Mouse (Mus musculus) heart, postnatal 25 days (tissue): ENCODE measurements around the gene Socs2. TPM values are rescaled to one million over a fixed set of nuclear protein-coding genes. Genes with fewer than 3 reads are reported as not detected.
A peak's percentile ranks its signal among the peaks of the same experiment; 100 is the strongest.

Experiments used
- DNase-seq: peaks from one replicate; pipeline ENCODE4 v3.0.0; 2022; ENCODE audit warnings: low spot score
- intact Hi-C: fragments of 180-260 bp; cut with DNase I; formaldehyde crosslinking; loops from one replicate; pipeline ENCODE4 v1.15.1; 2025
- total RNA-seq, 2 experiments: library from RNA; stranded (reverse); gene quantifications; 2 replicates each; pipeline ENCODE4 v1.2.3; 2021

The Socs2 gene
- total RNA-seq, 2 experiments from 2014 or later = 46.3 to 59.1 TPM

DNA sequence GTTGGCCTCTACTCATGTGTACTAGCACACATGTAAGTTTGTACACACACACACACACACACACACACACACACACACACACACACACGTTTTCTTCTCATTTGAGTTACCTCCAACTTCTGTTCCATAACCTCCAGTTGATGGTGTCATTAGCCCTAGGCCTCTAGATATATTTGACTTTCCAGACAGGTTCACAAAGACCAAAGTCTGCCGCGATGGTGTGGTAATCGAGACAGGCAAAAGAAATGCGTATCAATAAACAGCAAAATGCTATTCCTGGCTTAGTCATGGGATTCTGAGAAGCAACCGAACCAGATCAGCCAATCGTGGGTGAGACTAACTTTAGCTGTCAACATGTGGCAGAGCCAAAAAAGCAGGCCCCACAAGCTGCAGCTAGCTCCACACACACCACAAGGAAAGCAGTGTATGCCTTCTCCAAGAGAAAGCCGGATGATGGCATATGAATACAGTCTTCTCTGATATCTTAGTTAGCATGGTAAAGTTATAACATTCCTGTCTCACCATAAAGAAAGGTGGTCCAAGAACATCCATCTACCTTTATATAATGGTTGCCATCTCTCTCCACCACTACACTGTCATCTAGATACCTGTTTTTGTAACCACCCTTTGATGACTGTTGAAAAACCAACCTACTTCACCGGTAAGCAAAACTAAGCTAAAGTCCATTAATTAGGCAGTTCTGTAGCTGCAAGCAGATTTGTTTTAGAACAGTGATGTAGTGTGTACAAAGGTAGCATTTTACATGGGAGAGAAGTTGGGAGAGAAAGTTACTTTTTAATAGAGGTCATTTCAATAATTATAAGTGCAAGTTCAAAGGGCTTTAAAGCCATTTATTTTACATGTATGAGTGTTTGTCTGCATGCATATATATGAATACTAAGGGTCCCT lies 9.5 kb upstream of the Socs2 start:
- DNase-seq = no peak
- intact Hi-C loops = no loop called here

DNA sequence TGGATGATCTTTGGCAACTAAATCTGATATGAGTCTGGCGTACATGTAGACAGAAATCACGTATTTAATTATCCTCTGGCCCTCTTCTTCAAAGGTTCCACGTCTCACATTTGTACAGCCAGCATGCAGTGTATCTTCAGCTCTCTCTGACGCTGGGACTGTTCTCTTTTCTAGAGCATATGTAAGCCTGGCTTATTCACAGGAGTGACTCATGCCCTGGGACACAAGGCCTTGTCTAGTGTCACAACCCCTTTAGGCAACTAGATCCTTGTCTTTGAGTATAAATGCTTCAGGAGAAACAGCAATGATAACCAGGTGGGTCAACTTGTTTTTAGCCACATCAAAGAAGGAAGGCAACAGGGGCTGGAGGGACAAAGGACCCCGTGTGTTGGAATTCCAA lies 5.7 kb upstream of the Socs2 start:
- no peak for DNase-seq
- intact Hi-C loops = no loop called here

- no peak for DNase-seq
- intact Hi-C loops = no loop called here
These were observed 3.3 kb upstream of the Socs2 start for GRCm38 (mm10) chr10:95420284-95420683.

DNA sequence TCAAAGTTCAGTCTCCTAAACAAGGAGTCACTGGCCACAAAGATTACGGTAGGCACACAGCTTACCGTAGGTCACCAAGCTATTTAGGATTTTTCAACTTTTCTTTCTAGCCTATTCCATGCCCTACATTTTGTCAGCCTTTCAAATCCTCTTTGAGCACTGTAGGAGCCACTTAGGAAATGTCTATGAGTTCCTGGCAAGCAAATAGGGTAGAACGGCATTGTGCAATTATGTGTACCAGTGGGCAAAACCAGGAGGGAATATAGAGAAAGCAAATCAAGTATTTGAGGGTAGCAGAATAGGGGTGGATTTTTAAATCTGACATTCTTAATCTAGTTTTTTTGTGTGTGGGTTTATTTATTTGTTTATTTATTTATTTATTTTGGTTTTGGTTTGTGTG lies 2.7 kb upstream of the Socs2 start:
- DNase-seq = no peak
- intact Hi-C loops = loop anchor here (5.0 kb wide), 1 partner anchor 202 kb away; no protein-coding TSS in a partner anchor

DNA sequence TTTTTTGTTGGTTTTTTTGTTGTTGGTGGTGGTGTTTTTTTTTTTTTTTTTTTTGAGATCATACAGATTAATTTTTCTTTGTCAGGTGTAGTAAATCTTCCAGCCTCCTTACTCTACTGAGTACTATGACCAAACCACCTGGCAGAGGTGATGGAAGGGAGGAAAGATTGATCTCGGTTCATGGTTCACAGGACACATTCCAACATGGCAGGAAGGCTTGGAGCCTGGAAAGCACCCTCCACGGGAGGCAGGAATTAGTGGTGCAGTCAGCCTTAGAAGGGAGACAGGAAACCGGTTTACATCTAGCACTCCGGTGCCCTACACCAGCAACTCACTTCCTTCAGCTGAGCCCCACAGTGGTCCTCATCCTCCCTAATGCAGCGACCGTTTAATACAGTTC lies 1.7 kb upstream of the Socs2 start:
- intact Hi-C loops = loop anchor here (1.0 to 5.0 kb wide), 4 partner anchors 58 to 426 kb away; no protein-coding TSS in a partner anchor
- DNase-seq = no peak

DNA sequence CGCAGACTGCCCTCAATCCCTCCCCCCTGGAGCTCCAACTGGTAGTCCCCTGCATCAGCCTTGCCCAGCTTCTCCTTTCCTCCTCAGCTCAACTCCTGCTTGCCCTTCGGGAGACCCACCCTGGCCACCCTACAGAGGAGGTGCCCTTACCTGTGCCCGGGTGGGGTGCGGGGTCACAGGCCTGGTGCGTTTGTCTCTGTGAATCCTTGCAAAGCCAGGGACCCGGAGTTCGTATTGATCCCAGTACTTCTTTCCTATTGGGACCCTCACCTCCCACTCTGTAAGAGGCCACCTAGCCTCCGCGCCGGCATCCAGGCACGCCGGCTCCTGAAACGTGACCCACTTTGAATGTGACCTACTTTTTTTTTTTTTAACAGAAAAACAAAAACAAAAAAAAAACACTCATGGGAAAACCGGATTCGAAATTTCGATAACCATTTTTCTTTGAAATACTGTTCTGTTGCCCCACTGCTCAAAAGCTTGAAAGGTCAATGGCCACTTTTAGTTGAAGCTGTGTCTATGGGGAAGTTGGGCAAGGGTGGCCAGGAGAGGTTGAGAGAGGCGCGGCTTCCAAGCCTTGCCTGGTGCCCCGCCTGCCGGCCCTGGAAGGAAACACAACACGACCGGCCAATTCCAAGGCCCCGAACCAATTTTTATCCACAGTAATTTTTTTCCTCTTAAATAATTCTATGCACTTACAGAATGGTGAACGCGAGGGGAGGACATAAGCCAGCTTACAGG lies 686 bp upstream of the Socs2 start:
- intact Hi-C loops = loop anchor here (1.0 to 5.0 kb wide), 5 partner anchors 59 to 425 kb away; no protein-coding TSS in a partner anchor

DNA sequence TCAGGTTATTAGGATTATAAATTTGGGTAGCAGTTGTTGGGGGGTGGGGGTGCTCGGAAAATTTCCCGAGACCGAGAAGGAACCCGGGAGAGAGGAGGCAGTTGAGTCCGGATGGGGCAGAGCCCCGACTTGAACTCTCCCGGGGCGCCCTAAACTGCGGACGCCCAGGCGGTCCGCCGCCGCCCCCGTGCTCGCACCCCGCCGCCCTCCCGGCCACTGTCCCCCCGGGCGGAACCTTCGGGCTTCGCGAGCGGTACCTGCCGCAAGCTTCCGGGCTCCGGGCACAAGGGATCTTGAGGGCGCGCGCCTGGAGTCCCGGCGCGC lies 657 bp downstream of the Socs2 start:
- intact Hi-C loops = loop anchor here (1.0 to 5.0 kb wide), 2 partner anchors 93 to 199 kb away; no protein-coding TSS in a partner anchor
- DNase-seq = no peak

More for the DNA sequence above, 686 bp upstream of the Socs2 start:
- DNase-seq = peak; percentile 62

DNA sequence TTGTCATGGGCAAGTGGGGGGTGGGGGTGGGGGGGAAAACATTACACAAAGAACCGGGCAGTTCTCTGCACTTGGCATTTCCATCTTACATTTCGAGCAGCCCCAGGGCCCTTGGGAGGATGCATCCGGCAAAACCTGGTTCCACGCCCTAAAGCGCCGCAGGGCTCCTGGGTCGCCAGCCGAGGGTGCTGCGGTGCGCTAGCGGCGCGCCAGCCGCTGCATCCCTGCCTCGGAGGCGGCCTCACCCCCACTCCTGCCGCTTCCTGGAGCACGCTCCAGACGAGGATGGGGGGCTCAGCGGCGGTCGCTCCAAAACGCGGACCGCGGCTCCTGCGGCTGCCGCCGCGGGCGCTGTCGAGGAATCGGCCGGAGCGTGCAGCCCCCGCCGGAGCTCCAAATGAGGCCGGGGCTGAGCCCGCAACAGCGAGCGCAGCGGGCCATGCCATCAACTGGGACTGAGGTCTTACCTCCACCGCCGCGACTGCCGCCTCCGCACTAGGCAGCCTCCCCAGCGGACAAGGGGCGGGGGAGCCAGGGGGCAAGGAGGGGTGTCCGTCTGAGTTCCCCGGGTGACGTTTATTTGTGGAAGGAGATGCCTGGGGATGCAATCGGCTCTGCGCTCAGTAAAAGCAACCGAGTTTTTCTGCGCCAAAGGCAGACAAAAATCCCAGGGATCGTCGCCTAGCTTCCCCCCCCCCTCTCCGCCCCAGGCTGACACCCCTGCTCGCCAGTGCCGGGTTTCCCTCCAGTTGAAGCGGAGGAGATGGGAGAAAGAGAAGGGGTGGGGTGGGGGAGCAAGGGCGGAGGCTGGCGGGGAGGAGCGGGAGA lies 1.2 kb downstream of the Socs2 start:
- intact Hi-C loops = loop anchor here (1.0 to 5.0 kb wide), 5 partner anchors 17 to 198 kb away; no protein-coding TSS in a partner anchor
- peak; percentile 34 for DNase-seq

DNA sequence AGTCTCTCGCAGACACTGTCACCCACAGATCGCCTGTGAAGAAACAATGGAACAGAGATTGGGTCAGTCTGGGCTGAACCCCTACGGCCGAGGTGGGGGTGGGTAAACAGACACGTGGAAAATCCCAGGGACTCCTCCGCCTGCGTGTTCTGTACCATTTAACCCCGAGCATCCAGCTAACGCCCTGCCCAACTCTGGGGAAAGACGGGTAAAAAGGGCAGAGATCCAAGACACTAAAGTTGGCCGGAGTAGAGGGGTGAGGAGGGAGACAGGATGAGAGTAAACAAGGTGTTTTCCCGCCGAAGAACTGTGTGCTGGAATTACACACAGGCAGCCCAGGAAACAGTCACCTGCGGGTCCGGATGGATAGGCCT lies 1.8 kb downstream of the Socs2 start:
- DNase-seq = no peak
- intact Hi-C loops = loop anchor here (2.0 to 5.0 kb wide), 4 partner anchors 16 to 198 kb away; no protein-coding TSS in a partner anchor

- intact Hi-C loops = loop anchor here (2.0 to 5.0 kb wide), 4 partner anchors 16 to 197 kb away; no protein-coding TSS in a partner anchor
- no peak for DNase-seq
These were observed 2.4 kb downstream of the Socs2 start for GRCm38 (mm10) chr10:95414316-95415158.

DNA sequence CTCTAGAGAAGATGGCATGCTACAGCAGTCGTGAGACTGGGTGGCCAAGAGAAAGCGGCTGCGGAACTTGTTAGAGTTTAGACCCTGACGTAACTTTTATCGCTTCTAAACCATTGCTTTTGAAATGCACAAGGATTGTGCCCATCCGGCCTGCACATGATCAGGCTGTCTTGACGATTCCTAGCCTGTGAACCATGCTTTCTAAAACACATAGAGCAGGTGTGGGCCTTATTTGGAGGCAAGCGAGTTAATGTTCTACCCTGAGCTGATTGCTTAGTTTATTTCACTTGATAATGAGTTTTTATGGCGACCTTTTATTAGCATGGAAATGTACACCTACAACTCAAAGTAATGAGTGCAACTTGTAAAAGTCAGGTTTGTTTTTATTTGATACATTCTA lies 5.8 kb downstream of the Socs2 start:
- intact Hi-C loops = no loop called here
- no peak for DNase-seq

- DNase-seq = no peak
- intact Hi-C loops = no loop called here
These were observed 6.3 kb downstream of the Socs2 start for GRCm38 (mm10) chr10:95410709-95411108.

DNA sequence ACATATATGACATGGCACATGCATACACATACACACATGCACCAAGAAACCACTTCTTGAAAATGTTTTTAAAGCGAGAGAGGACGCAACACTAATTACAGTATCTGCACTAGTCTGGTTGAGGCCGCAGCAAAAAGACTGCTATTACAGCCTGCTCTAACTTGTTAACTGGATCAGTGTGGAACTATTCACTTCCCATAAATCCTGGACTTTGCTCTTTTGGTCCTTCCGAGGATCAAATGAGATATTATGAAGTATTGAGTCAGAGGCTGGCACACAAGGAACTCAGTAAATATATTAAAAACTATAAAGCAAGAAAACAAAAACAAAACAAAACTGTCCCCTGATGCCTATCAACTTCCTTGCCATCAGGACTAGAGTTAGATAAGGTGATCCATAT lies 6.8 kb downstream of the Socs2 start:
- intact Hi-C loops = no loop called here

GRCm38 (mm10) chr10:95409149-95409548 lies 7.8 kb downstream of the Socs2 start:
- intact Hi-C loops = no loop called here
- no peak for DNase-seq

More for the DNA sequence above, 6.8 kb downstream of the Socs2 start:
- no peak for DNase-seq

- no peak for DNase-seq
- intact Hi-C loops = no loop called here
These were observed 8.5 kb downstream of the Socs2 start for GRCm38 (mm10) chr10:95408487-95408886.

DNA sequence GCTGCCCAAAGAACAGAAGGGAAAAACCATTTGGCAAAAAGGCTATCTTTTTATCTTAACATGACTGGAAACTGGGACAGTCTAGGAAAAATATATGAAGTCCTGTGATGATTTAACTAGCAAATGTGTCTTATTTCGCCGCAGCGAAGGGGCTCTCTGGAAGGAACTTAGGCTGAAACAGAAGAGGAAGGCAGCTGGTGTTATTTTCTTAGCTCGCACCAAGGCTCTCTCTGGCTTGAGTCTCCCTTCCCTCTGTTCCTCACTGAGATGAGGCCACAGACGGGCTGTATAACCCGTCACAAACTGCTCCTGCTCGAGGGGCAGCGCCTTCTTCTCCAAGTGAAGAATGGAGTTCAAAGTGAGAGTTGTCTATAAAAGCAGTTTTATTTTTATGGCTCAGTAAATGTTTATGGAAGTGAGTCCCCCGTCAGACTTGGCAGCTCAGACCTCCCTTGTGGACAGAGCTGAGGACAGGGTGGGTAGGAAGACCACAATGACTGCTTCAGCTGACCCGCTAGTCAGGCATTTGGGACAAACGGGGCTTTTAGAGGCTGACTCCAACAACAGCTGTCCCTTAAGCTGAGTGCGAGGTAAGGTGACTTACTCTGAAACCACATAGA lies 9.3 kb downstream of the Socs2 start:
- intact Hi-C loops = no loop called here
- no peak for DNase-seq

DNA sequence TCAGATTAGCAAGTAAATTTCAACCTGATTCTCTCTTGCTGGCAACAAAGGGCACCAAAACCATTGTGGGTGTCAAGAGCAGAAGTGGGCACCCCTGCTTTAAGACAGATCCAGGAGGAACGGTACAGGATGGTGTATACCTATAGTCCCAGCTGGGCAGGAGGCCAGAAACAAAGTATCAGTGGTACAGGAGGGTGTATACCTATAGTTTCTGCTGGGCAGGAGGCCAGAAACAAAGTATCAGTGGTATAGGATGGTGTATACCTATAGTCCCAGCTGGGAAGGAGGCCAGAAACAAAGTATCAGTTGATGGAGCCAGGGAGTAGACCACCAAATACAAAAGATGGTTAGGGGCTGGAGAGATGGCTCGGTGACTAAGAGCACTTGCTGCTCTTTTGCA lies 12.2 kb downstream of the Socs2 start:
- intact Hi-C loops = no loop called here
- DNase-seq = no peak

- DNase-seq = no peak
- intact Hi-C loops = loop anchor here (2.0 to 5.0 kb wide), 3 partner anchors 15 to 133 kb away; partner anchors contain the start of gene Cradd
These were observed 17.2 kb downstream of the Socs2 start for GRCm38 (mm10) chr10:95399689-95400354.
